Mouse (Mus musculus) limb, embryonic 12.5 days (tissue): ENCODE results near the gene Mgat5. TPM values are rescaled to one million over a fixed set of nuclear protein-coding genes. Genes with fewer than 3 reads are reported as not detected.

Experiments used
- ATAC-seq: fragments of 200-750 bp; cut with Nextera tagmentation; 2 replicates; pipeline ENCODE4 v1.8.0; 2017; ENCODE audit warnings: low read depth, moderate TSS enrichment; ENCODE audit not compliant: insufficient number of reproducible peaks, insufficient read depth, low FRiP score, low TSS enrichment
- H3K27ac ChIP-seq: fragments of 300-500 bp; sonication (generic); 2 replicates; pipeline ENCODE4 v1.5.1; 2016; ENCODE audit warnings: mild to moderate bottlenecking, moderate library complexity
- H3K27me3 ChIP-seq: fragments of 300-500 bp; sonication (generic); 2 replicates; pipeline ENCODE4 v1.6.1; 2016; ENCODE audit warnings: mild to moderate bottlenecking, moderate library complexity
- H3K36me3 ChIP-seq: fragments of 300-500 bp; sonication (generic); 2 replicates; pipeline ENCODE4 v1.6.1; 2016; ENCODE audit warnings: mild to moderate bottlenecking, moderate library complexity
- H3K4me1 ChIP-seq: fragments of 300-500 bp; sonication (generic); replicated peaks from 2 replicates; pipeline ENCODE4 v1.6.1; 2016
- H3K4me2 ChIP-seq: fragments of 300-500 bp; sonication (generic); 2 replicates; pipeline ENCODE4 v1.6.1; 2016; ENCODE audit warnings: mild to moderate bottlenecking, moderate library complexity
- H3K4me3 ChIP-seq: fragments of 300-500 bp; sonication (generic); replicated peaks from 2 replicates; pipeline ENCODE4 v1.5.1; 2016; ENCODE audit warnings: mild to moderate bottlenecking
- H3K9ac ChIP-seq: fragments of 300-500 bp; sonication (generic); replicated peaks from 2 replicates; pipeline ENCODE4 v1.6.1; 2016; ENCODE audit warnings: mild to moderate bottlenecking, moderate library complexity
- H3K9me3 ChIP-seq: fragments of 300-500 bp; sonication (generic); 2 replicates; pipeline ENCODE4 v1.6.1; 2016; ENCODE audit warnings: mild to moderate bottlenecking, moderate library complexity
- WGBS: fragments of 180-500 bp; shearing (Covaris S2); methylation state at CpG from one replicate; pipeline ENCODE4 v1.1.7; 2016; 5-methylcytosine and 5-hydroxymethylcytosine counted together
- polyA plus RNA-seq: library from polyadenylated mRNA; unstranded; fragments of >200 nt; fragmentation: Nextera tagmentation; extraction: Ambion mirVana; gene quantifications from 2 replicates; pipeline ENCODE4 v1.2.1, GENCODE M21; 2016

Gene Mgat5
- polyA plus RNA-seq, 1 experiment from 2014 or later: 6.2 TPM

DNA sequence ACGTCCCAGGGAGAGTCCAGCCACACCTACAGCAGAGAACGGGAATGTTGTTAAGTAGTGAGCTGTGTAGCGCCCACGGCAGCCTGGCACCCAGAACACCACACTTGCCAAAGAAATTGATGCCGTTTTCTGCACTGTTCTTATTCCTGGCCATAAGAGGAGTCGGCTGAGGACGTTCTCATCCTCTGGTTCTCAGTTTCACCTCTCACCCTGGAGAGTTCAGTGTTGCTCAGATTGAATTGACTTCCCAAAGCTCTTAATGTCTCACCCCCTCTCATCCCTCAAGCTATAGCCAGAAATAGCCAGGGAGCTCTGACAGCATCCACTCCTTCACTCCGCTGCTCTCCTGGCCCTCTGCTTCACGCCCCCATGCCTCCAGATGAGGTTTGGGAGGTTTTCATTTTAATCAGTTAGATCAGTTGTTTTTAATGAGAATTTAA lies 234.7 kb downstream of the Mgat5 start:
- ATAC-seq: no peak
- H3K36me3 ChIP-seq: no peaks in the 10 kb centered on the region
- H3K4me1 ChIP-seq: peaks cover 77% of the 10 kb centered on the region
- H3K4me2 ChIP-seq: no peak overlapping the region
- 84% methylated on average over 9 of the region's 9 CpGs for WGBS
- H3K9me3 ChIP-seq: no peaks in the 10 kb centered on the region
- no peak overlapping the region for H3K4me3 ChIP-seq
- no peak overlapping the region for H3K27ac ChIP-seq
- H3K9ac ChIP-seq: no peak overlapping the region
- H3K27me3 ChIP-seq: no peaks in the 10 kb centered on the region

DNA sequence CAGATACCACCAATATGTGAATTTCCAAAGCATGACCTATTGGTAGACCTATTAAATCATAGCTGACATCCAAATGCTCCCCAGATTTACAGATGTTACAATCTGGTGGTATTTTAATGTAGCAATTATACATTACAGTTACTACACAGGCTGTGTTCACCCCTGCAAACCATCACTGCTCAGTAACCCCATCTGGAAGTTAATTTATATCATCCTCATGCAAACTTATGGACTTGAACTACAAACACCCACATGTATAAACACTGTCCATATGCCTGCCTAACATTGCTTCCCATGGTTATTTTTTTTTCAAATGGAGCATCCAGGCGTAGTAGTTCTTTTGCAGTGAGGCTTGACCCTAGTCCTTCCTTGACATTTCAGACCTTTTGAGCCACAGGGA lies 236.2 kb downstream of the Mgat5 start:
- H3K4me2 ChIP-seq: no peak overlapping the region
- H3K36me3 ChIP-seq: no peaks in the 10 kb centered on the region; the same call in 1 of the 2 replicates
- no peak for ATAC-seq
- H3K27ac ChIP-seq: no peak overlapping the region
- no peaks in the 10 kb centered on the region for H3K27me3 ChIP-seq
- no peaks in the 10 kb centered on the region for H3K9me3 ChIP-seq
- H3K4me3 ChIP-seq: no peak overlapping the region
- peaks cover 85% of the 10 kb centered on the region for H3K4me1 ChIP-seq
- WGBS: 74% methylated on average over 1 of the region's 1 CpGs
- H3K9ac ChIP-seq: no peak overlapping the region

DNA sequence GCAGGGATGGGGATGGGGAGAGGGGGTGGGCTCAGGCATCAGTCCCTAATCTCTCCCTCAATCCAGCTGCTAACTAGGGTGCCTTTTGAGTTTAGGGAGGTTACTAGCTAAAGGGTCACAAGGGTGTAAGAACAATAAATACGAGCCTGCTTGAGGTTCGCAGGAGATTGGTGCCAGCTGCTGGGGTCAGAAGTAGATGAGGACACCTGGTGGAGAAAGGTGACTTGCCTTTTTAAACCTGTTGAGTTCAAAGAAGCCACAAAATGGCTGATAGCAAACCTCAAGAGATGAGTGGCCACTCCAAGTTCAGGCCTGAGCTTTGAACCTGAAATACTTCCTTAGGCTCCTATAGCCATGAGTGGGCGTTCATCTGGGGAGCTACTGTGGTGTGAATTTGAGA lies 236.9 kb downstream of the Mgat5 start:
- Histone ChIP-seq H3K27me3 (no peaks in the 10 kb centered on the region), H3K36me3 (no peaks in the 10 kb centered on the region; the same call in 1 of the 2 replicates), H3K27ac (peak overlapping the region; percentile 63; the same call in 1 of the 2 replicates), H3K9me3 (no peaks in the 10 kb centered on the region), H3K4me1 (peaks cover 82% of the 10 kb centered on the region), H3K9ac (no peak overlapping the region), H3K4me2 (no peak overlapping the region), H3K4me3 (no peak overlapping the region)
- 40% methylated on average over 3 of the region's 3 CpGs for WGBS
- no peak for ATAC-seq

DNA sequence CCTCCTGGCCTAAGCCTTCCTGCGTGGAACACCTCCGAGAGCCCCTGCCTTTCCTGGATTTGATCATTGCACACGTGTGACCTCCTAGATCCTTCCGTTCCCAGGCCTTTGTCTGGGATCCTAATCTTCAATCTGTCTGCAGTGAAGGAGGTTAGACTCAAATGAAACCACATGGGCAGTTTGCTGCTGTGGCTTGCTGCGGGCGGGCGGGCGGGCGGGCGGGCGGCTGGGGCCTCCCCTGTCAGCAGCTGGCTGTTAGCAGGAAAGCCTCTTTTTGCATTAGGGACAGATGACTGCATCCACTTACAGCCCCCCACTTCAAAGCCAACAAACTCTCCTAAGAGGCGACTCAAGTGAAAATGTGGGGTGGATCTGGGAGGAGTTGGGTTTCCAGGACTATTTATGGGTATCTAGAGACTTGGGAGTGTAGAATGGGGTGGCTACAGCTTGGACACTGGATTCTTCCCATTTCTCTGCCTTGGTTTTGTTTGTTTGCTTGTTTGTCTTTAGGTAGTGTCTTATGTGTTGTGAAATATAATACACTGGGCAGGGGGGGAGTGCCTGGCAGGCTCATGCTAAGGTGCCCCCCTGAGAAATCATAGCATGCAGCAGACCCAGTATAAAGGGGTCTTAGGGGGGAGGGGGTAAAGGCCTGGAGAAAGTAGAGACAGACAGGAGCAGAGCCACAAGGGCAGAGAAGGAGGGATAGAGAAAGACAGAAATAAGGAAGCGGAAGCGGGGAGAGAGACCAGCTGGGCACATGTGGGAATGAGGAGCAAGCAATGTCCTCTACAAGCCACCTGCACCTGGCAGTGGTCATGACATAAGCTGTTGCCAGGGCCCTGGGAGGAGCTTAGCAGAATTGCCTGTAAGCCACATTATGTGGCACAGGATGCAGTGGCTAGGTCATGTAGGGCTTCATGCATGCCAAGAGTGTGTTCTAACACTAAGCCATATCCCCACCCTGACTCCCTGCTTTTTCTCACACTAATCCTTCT lies 238.4 kb downstream of the Mgat5 start:
- Histone ChIP-seq H3K27me3 (no peaks in the 10 kb centered on the region), H3K36me3 (peaks cover 11% of the 10 kb centered on the region), H3K9ac (no peak overlapping the region), H3K4me3 (no peak overlapping the region), H3K4me2 (peak overlapping the region; percentile 11; the same call in 1 of the 2 replicates), H3K9me3 (no peaks in the 10 kb centered on the region), H3K27ac (peak overlapping the region; percentile 63), H3K4me1 (peaks cover 69% of the 10 kb centered on the region)
- 28% methylated on average over 14 of the region's 14 CpGs for WGBS
- ATAC-seq: peak; percentile 63

DNA sequence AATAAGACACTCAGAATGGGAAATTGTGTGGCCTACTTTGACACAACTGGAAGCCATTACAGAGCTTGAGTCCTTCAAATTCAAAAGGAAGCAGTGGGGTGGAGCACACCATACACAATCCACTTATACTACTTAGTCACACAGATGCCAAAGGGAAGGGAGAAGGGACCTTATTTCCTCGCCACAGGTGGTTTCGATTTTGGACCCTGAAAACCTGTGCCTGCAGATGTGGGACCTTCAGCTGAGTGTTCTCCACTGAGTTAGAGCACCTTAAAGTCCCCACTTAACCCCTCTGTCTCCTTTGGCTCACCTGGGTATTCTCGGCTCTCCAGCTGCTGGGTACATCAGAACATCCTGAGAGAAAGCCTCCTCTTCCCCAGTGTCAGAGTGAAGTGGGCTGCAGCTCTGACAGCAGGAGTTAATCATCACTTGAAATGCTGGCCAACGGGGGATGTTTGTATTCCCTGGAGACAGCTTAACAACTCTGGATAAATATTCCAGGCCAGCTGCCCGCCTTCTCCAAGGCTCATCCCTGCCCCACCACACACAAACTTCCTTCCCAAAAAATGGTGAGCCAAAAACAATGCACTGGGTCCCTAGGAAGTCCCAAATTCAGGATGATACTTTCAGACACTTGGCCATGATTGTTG lies 240.1 kb downstream of the Mgat5 start:
- WGBS: 44% methylated on average over 5 of the region's 5 CpGs
- no peak overlapping the region for H3K4me3 ChIP-seq
- H3K27me3 ChIP-seq: no peaks in the 10 kb centered on the region
- H3K4me1 ChIP-seq: peaks cover 52% of the 10 kb centered on the region
- no peak for ATAC-seq
- no peak overlapping the region for H3K9ac ChIP-seq
- peaks cover 28% of the 10 kb centered on the region for H3K36me3 ChIP-seq
- H3K4me2 ChIP-seq: no peak overlapping the region
- H3K27ac ChIP-seq: no peak overlapping the region
- H3K9me3 ChIP-seq: peaks cover 6% of the 10 kb centered on the region; the same call in 1 of the 2 replicates

DNA sequence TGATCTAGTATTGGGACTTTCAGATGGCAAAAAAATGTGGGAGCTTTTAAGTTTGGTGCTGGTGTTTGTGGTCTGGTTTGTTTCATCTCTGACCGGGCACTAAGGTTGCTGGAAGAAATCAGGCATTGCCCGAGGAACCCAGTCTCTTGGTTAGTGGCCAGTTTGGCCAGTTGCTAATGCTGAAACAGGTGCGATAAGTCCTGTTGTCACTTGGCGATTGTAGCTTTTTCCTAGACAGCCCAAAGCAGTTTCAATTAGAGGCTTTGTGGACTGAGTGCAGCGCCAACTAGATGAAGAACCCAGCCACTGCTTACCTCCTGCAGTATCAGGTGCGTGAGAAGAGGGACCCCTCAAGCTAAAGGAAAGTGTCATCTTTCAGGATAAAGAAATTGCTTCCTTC lies 248.6 kb downstream of the Mgat5 start:
- Histone ChIP-seq H3K4me1 (0 out of 2 replicates have a peak, but pooled peaks cover 3% of the 10 kb centered on the region), H3K9ac (no peak overlapping the region), H3K36me3 (peaks cover 24% of the 10 kb centered on the region), H3K4me2 (no peak overlapping the region), H3K27ac (no peak overlapping the region), H3K4me3 (no peak overlapping the region), H3K27me3 (no peaks in the 10 kb centered on the region; the same call in 1 of the 2 replicates), H3K9me3 (peaks cover 4% of the 10 kb centered on the region; the same call in 1 of the 2 replicates)
- ATAC-seq: no peak
- 92% methylated on average over 6 of the region's 6 CpGs for WGBS

DNA sequence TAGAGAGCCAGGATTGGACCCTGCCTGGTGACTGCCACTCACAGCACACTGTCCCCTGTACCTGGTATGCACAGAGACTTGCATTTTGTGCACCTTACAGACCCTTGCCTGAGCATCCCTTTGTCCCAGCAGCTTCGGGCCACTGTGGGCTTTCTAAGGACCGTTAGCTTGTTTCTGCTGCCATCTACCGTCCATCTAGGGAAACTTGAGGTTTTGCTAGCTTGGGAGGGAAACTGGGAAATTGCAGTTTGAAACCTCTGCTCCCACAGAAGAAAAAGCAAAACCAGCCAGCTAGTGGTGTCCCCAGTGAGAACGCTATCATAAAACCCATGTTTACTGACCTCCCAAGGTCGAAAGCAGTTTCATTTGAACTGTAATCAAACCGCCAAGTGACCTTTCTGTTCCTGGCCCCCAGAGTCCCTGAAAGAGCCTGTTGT lies 254.2 kb downstream of the Mgat5 start:
- Histone ChIP-seq H3K9ac (no peak overlapping the region), H3K4me1 (0 out of 2 replicates have a peak, but pooled peaks cover 15% of the 10 kb centered on the region), H3K36me3 (peaks cover 7% of the 10 kb centered on the region; the same call in 1 of the 2 replicates), H3K4me2 (no peak overlapping the region), H3K27me3 (no peaks in the 10 kb centered on the region; the same call in 1 of the 2 replicates), H3K4me3 (no peak overlapping the region), H3K9me3 (no peaks in the 10 kb centered on the region), H3K27ac (peak overlapping the region; percentile 9; the same call in 1 of the 2 replicates)
- ATAC-seq: peak; percentile 82; the same call in 1 of the 2 replicates
- WGBS: 9% methylated on average over 6 of the region's 6 CpGs

DNA sequence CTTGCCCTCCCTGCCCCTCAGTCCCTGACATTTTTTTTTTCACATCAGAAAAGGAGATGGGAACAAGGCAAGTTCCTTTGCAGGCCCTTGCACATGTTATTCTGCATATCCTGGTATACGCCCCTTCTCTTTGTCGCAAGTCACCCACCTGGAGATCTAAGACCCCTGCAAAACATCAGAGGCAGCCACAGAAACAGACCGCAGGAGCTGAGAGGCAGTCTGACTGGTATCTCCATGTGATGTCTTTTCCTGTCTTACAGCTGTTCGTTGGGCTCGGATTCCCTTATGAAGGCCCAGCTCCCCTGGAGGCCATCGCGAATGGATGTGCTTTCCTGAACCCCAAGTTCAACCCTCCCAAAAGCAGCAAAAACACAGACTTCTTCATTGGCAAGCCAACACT lies 254.8 kb downstream of the Mgat5 start:
- ATAC-seq: no peak
- Histone ChIP-seq H3K4me2 (no peak overlapping the region), H3K27ac (peak overlapping the region; percentile 9; the same call in 1 of the 2 replicates), H3K27me3 (no peaks in the 10 kb centered on the region; the same call in 1 of the 2 replicates), H3K36me3 (peaks cover 7% of the 10 kb centered on the region; the same call in 1 of the 2 replicates), H3K9me3 (no peaks in the 10 kb centered on the region), H3K4me3 (no peak overlapping the region), H3K4me1 (0 out of 2 replicates have a peak, but pooled peaks cover 15% of the 10 kb centered on the region), H3K9ac (no peak overlapping the region)
- 74% methylated on average over 7 of the region's 7 CpGs for WGBS

DNA sequence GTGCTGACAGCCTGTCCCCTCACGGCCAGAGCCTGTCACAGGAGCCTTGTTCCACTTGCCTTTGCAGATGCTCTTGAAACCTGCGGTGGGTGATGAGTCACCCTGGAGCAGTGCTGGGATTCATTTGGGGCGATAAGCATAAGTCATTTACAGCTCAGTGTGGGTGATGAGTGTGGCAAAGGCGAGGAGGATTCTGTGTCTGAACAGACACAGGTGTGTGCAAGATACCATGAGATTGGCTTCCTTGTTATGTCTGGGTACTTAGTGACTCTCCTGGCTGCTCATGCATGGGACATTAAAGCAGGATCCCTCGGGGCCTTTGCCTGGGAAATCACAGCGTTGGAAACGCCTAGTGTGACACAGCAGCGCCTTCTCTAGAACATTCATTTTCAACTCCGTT lies 256.2 kb downstream of the Mgat5 start:
- WGBS: 85% methylated on average over 9 of the region's 9 CpGs
- no peak for ATAC-seq
- Histone ChIP-seq H3K4me2 (no peak overlapping the region), H3K27ac (no peak overlapping the region), H3K4me1 (0 out of 2 replicates have a peak, but pooled peaks cover 15% of the 10 kb centered on the region), H3K36me3 (peaks cover 7% of the 10 kb centered on the region; the same call in 1 of the 2 replicates), H3K9ac (no peak overlapping the region), H3K4me3 (no peak overlapping the region), H3K27me3 (no peaks in the 10 kb centered on the region; the same call in 1 of the 2 replicates), H3K9me3 (no peaks in the 10 kb centered on the region)

DNA sequence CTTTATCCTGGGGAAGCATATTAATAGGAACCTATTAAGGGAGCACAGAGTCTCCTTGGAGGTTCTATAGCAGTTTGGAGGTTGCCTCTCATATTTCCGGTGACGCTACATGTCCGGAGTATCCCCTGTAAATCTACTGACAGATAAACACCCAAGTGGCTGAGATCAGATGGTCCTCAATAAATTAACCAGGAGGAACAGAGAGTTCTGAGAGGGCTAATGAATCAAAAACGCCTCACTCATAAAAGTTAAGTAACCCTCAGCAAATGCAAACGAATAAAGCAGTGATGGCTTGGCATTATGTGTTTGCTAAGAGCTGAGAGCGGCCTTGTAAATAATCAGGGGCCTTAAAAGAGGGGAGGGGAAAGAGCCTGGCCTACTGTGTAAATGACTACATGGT lies 259.2 kb downstream of the Mgat5 start:
- H3K4me1 ChIP-seq: 0 out of 2 replicates have a peak, but pooled peaks cover 6% of the 10 kb centered on the region
- WGBS: 55% methylated on average over 6 of the region's 6 CpGs
- no peaks in the 10 kb centered on the region for H3K27me3 ChIP-seq
- H3K4me3 ChIP-seq: no peak overlapping the region
- no peak overlapping the region for H3K27ac ChIP-seq
- ATAC-seq: no peak
- H3K9me3 ChIP-seq: no peaks in the 10 kb centered on the region
- H3K4me2 ChIP-seq: no peak overlapping the region
- no peak overlapping the region for H3K9ac ChIP-seq
- H3K36me3 ChIP-seq: peaks cover 7% of the 10 kb centered on the region; the same call in 1 of the 2 replicates

DNA sequence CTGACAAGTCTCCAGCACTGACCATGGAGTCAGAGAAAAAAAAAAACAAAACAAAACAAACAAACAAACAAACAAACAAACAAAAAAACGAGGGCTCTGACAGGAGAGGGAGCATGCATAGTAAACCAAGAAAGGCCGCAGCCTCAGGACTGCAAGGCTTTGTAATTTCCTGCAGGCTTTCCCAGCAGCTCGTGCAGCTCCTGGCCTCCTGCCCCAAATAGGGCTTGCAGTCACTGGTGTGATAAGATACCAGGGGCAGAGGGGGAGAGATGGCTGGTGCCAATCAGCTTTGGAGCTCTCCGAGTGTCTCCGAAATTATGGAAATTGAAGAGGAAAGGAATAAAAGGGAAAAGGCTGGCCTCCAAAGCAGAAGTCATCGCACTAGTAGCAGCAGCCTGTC lies 260.5 kb downstream of the Mgat5 start:
- Histone ChIP-seq H3K4me3 (no peak overlapping the region), H3K36me3 (peaks cover 1% of the 10 kb centered on the region; the same call in 1 of the 2 replicates), H3K4me2 (no peak overlapping the region), H3K9ac (no peak overlapping the region), H3K27ac (no peak overlapping the region), H3K27me3 (no peaks in the 10 kb centered on the region), H3K9me3 (no peaks in the 10 kb centered on the region), H3K4me1 (no peaks in the 10 kb centered on the region)
- ATAC-seq: no peak
- 62% methylated on average over 6 of the region's 6 CpGs for WGBS
